ENCODE assay signal across 8 mouse cellular contexts in genomic region chr9:44398087-44398486, GRCm38 (mm10). TPM values are rescaled to one million over a fixed set of nuclear protein-coding genes. Genes with fewer than 3 reads are reported as not detected.
DNase-seq lines count a peak whose midpoint lies in the region; ATAC-seq and TF ChIP-seq lines count a peak whose summit lies in the region.

No protein-coding gene starts in this region.

- H3K4me1 ChIP-seq in liver, adult 2 months (ENCODE audit: control insufficient read depth, insufficient read depth, low read length): peaks cover 19% of the 10 kb centered on the region
- peaks cover 18% of the 10 kb centered on the region for H3K4me1 ChIP-seq in forebrain, embryonic 13.5 days

- H3K27me3 ChIP-seq in liver, adult 2 months (ENCODE audit: control insufficient read depth, insufficient read depth, low read length): no peaks in the 10 kb centered on the region
- H3K27me3 ChIP-seq in forebrain, embryonic 13.5 days: no peaks in the 10 kb centered on the region

- peak overlapping the region; percentile 94 for H3K9ac ChIP-seq in liver, adult 2 months (ENCODE audit: low read depth, low read length)
- peak overlapping the region; percentile 85 for H3K9ac ChIP-seq in forebrain, embryonic 13.5 days

- H3K36me3 ChIP-seq in liver, adult 2 months (ENCODE audit: control insufficient read depth, insufficient read depth, low read length): peaks cover 13% of the 10 kb centered on the region; the same call in 1 of the 2 replicates
- H3K36me3 ChIP-seq in forebrain, embryonic 13.5 days (ENCODE audit: poor library complexity, severe bottlenecking): peaks cover 41% of the 10 kb centered on the region

- ATAC-seq in forebrain, embryonic 13.5 days: no peak
- ATAC-seq in monocyte, adult 5-6 weeks (replicated peaks; ENCODE audit: insufficient number of reproducible peaks, low FRiP score, low TSS enrichment, poor library complexity, severe bottlenecking): no peak

- TF ChIP-seq CTCF in liver, adult 2 months (IDR thresholded peaks at IDR 0.05; ENCODE audit: low read depth, low read length): peak; percentile 21; the same call in 1 of the 2 replicates

- peaks cover 13% of the 10 kb centered on the region for H3K79me2 ChIP-seq in liver, adult 2 months (ENCODE audit: control insufficient read depth, insufficient read depth, low read length)

- peak overlapping the region; percentile 99 for H3K4me2 ChIP-seq in forebrain, embryonic 13.5 days

- peak; percentile 93 for DNase-seq in liver, adult 2 months (ENCODE audit: extremely low read depth, low read depth, low spot score)
- DNase-seq in liver: no peak
- peak; percentile 87 to 91 for DNase-seq in kidney, postnatal 36 days
- DNase-seq in retina, postnatal 1 day: peak; percentile 63
- no peak for DNase-seq in adrenal gland, adult 8-10 months
- DNase-seq in layer of hippocampus, adult 9-10 months (ENCODE audit: low spot score): no peak

- peak overlapping the region; percentile 96 for H3K27ac ChIP-seq in liver, adult 2 months (replicated peaks; ENCODE audit: insufficient read depth, low read depth, low read length)
- no peak overlapping the region for H3K27ac ChIP-seq in forebrain, embryonic 13.5 days

- peak; percentile 90 for TF ChIP-seq POLR2A in liver, adult 2 months (IDR thresholded peaks at IDR 0.05; ENCODE audit: extremely low read depth, insufficient read depth, low read length)

- no peaks in the 10 kb centered on the region for H3K9me3 ChIP-seq in forebrain, embryonic 13.5 days (replicated peaks)

- H3K4me3 ChIP-seq in liver, adult 2 months (ENCODE audit: insufficient read depth, low read depth, low read length): peak overlapping the region; percentile 95
- H3K4me3 ChIP-seq in forebrain, embryonic 13.5 days: peak overlapping the region; percentile 70

- WGBS in liver, adult 2 months: 16% methylated on average over 4 of the region's 4 CpGs
- WGBS in forebrain, embryonic 13.5 days: 17% methylated on average over 4 of the region's 4 CpGs

RNA-seq across cellular contexts. Expression of gene Slc37a4, which starts 1.4 kb away (rescaled TPM):
- 250 and 307 TPM in 2 replicates for total RNA-seq in liver, adult 2 months (2014; rRNA removed)
- 153 and 185 TPM in 2 replicates for polyA plus RNA-seq in liver, adult 2 months (2012; rRNA removed)
- polyA plus RNA-seq in forebrain, embryonic 13.5 days (2015; fragmentation: Nextera tagmentation; extraction: Ambion mirVana): 23.3 and 29.6 TPM in 2 replicates
- total RNA-seq in adrenal gland, adult 8-10 months (2022): 10 to 100 TPM; 18.2 to 27.8 (median 23.5) TPM
- 15.9 to 33.9 TPM (median 22.1 TPM) in 3 replicates for total RNA-seq in monocyte, adult 5-6 weeks (2017)

RNA-seq across cellular contexts. Expression of gene Rps25, which starts 8.9 kb away (rescaled TPM):
- 455 and 516 TPM in 2 replicates for total RNA-seq in liver, adult 2 months (2014; rRNA removed)
- polyA plus RNA-seq in liver, adult 2 months (2012; rRNA removed): 82.7 and 98.8 TPM in 2 replicates
- 1,416 and 1,661 TPM in 2 replicates for polyA plus RNA-seq in forebrain, embryonic 13.5 days (2015; fragmentation: Nextera tagmentation; extraction: Ambion mirVana)
- total RNA-seq in adrenal gland, adult 8-10 months (2022): 1,000 to 10,000 TPM; 1,115 to 1,314 (median 1,244) TPM
- total RNA-seq in monocyte, adult 5-6 weeks (2017): 995 to 1,562 TPM (median 1,501 TPM) in 3 replicates

RNA-seq across cellular contexts. Expression of gene Trappc4, which starts 9.3 kb away (rescaled TPM):
- 31.0 and 35.0 TPM in 2 replicates for total RNA-seq in liver, adult 2 months (2014; rRNA removed)
- 28.0 and 30.7 TPM in 2 replicates for polyA plus RNA-seq in liver, adult 2 months (2012; rRNA removed)
- polyA plus RNA-seq in forebrain, embryonic 13.5 days (2015; fragmentation: Nextera tagmentation; extraction: Ambion mirVana): 311 and 314 TPM in 2 replicates
- 100 to 1,000 TPM in 2 of 4 experiments, 10 to 100 TPM in 2; 86.0 to 116 (median 98.3) TPM for total RNA-seq in adrenal gland, adult 8-10 months (2022)
- 25.9 to 40.8 TPM (median 32.3 TPM) in 3 replicates for total RNA-seq in monocyte, adult 5-6 weeks (2017)

RNA-seq across cellular contexts. Expression of gene Hyou1, which starts 18.8 kb away (rescaled TPM):
- 87.8 and 131 TPM in 2 replicates for total RNA-seq in liver, adult 2 months (2014; rRNA removed)
- polyA plus RNA-seq in liver, adult 2 months (2012; rRNA removed): 75.0 and 111 TPM in 2 replicates
- polyA plus RNA-seq in forebrain, embryonic 13.5 days (2015; fragmentation: Nextera tagmentation; extraction: Ambion mirVana): 22.4 and 26.5 TPM in 2 replicates
- 100 to 1,000 TPM; 199 to 239 (median 228) TPM for total RNA-seq in adrenal gland, adult 8-10 months (2022)
- 47.1 to 80.0 TPM (median 54.2 TPM) in 3 replicates for total RNA-seq in monocyte, adult 5-6 weeks (2017)

RNA-seq across cellular contexts. Expression of gene Ccdc84, which starts 20.3 kb away (rescaled TPM):
- 8.8 and 10.2 TPM in 2 replicates for total RNA-seq in liver, adult 2 months (2014; rRNA removed)
- polyA plus RNA-seq in liver, adult 2 months (2012; rRNA removed): 14.7 and 22.0 TPM in 2 replicates
- polyA plus RNA-seq in forebrain, embryonic 13.5 days (2015; fragmentation: Nextera tagmentation; extraction: Ambion mirVana): 29.1 and 30.3 TPM in 2 replicates
- total RNA-seq in adrenal gland, adult 8-10 months (2022): 10 to 100 TPM; 14.9 to 29.6 (median 25.7) TPM
- 25.5 to 38.4 TPM (median 28.7 TPM) in 3 replicates for total RNA-seq in monocyte, adult 5-6 weeks (2017)

Comparison
In these comparisons a context has a peak if more than half of its experiments do, and no peak if none do; other contexts are left out.
1. DNase-seq: peak in liver, adult 2 months (single experiment), kidney, postnatal 36 days (2 of 2) and retina, postnatal 1 day (single experiment); none in liver (single experiment), adrenal gland, adult 8-10 months (single experiment) and layer of hippocampus, adult 9-10 months (single experiment).